Comparison of ENCODE assay signal across 8 mouse cellular contexts in the genomic region with DNA sequence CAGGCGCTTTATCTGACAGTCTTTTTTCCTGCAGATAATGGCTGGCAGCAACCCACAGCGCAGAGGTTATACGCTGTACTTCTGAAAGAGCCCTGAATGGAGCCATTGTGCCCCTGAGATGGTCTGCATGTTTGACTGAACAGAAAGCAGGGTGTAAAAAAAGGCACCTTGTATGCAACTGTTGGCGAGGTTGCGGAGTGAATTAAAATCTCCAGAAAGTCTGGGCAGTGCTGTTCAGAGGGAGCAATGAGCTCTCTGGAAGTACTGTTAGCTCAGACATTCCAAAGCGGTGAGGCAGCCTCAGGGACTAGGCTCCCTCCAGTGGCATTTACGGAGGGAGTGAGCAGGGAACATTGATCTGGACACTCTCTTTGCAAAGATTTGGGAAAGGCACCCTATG. TPM values are rescaled to one million over a fixed set of nuclear protein-coding genes. Genes with fewer than 3 reads are reported as not detected.
A peak's percentile ranks its signal among the peaks of the same experiment; 100 is the strongest.
DNase-seq lines count a peak whose midpoint lies in the region; ATAC-seq and TF ChIP-seq lines count a peak whose summit lies in the region.

No protein-coding gene starts in this region.

- H3K4me2 ChIP-seq in hindbrain, embryonic 15.5 days = peak overlapping the region; percentile 11
- peak overlapping the region; percentile 38 for H3K4me2 ChIP-seq in midbrain, embryonic 12.5 days (replicated peaks)

- no peaks in the 10 kb centered on the region for H3K36me3 ChIP-seq in hindbrain, embryonic 15.5 days
- H3K36me3 ChIP-seq in midbrain, embryonic 12.5 days = no peaks in the 10 kb centered on the region

- H3K27ac ChIP-seq in gastrocnemius, adult 2 months = peak overlapping the region; percentile 59
- H3K27ac ChIP-seq in hindbrain, embryonic 15.5 days (replicated peaks) = 0 out of 2 replicates have a peak overlapping the region, but pooled peaks have one; percentile 28
- peak overlapping the region; percentile 54; the same call in 1 of the 2 replicates for H3K27ac ChIP-seq in midbrain, embryonic 12.5 days (replicated peaks)

- H3K9me3 ChIP-seq in hindbrain, embryonic 15.5 days = no peaks in the 10 kb centered on the region
- H3K9me3 ChIP-seq in midbrain, embryonic 12.5 days = no peaks in the 10 kb centered on the region

- H3K4me3 ChIP-seq in gastrocnemius, adult 2 months = peak overlapping the region; percentile 49
- H3K4me3 ChIP-seq in hindbrain, embryonic 15.5 days = no peak overlapping the region
- H3K4me3 ChIP-seq in midbrain, embryonic 12.5 days = no peak overlapping the region

- 9% methylated on average over 7 of the region's 7 CpGs for WGBS in hindbrain, embryonic 15.5 days
- 13% methylated on average over 7 of the region's 7 CpGs for WGBS in midbrain, embryonic 12.5 days

- DNase-seq in 3T3-L1 (ENCODE audit: low read depth, low spot score) = peak; percentile 63
- DNase-seq in adrenal gland, postnatal 10 days = peak; percentile 28
- peak; percentile 67 for DNase-seq in gastrocnemius, adult 2 months
- no peak for DNase-seq in thymus, postnatal 4 days
- no peak for DNase-seq in frontal cortex, postnatal 25 days (ENCODE audit: low spot score in 2 of 2)

- peak; percentile 75 for ATAC-seq in hindbrain, embryonic 15.5 days (ENCODE audit: low FRiP score, low read depth)
- ATAC-seq in midbrain, embryonic 12.5 days (ENCODE audit: low FRiP score, low read depth) = peak; percentile 61
- no peak for ATAC-seq in megakaryocyte-erythroid progenitor cell, adult 5-6 weeks (replicated peaks; ENCODE audit: low FRiP score, low TSS enrichment, poor library complexity, severe bottlenecking)

- intact Hi-C loops in gastrocnemius, adult 2 months (cut with DNase I) = loop anchor here (5.0 kb wide), 1 partner anchor 228 kb away; no protein-coding TSS in a partner anchor

- peaks cover 41% of the 10 kb centered on the region for H3K4me1 ChIP-seq in hindbrain, embryonic 15.5 days (replicated peaks)
- peaks cover 45% of the 10 kb centered on the region for H3K4me1 ChIP-seq in midbrain, embryonic 12.5 days

- TF ChIP-seq CTCF in gastrocnemius, adult 2 months (IDR thresholded peaks at IDR 0.05) = peak; percentile 41

- H3K9ac ChIP-seq in hindbrain, embryonic 15.5 days = no peak overlapping the region
- no peak overlapping the region for H3K9ac ChIP-seq in midbrain, embryonic 12.5 days (replicated peaks)

- peaks cover 19% of the 10 kb centered on the region for H3K27me3 ChIP-seq in hindbrain, embryonic 15.5 days
- peaks cover 52% of the 10 kb centered on the region for H3K27me3 ChIP-seq in midbrain, embryonic 12.5 days

RNA-seq across cellular contexts. Expression of a gene that starts 2.0 kb away (rescaled TPM):
- 10 to 100 TPM in 1 of 2 experiments, 1 to 10 TPM in 1; 8.8 to 11.0 TPM for total RNA-seq in adrenal gland, postnatal 10 days (2021)
- total RNA-seq in gastrocnemius, adult 2 months (2021) = 1 to 10 TPM; 5.1 to 8.5 TPM
- 4.2 and 5.0 TPM in 2 replicates for polyA plus RNA-seq in hindbrain, embryonic 15.5 days (2015; fragmentation: Nextera tagmentation; extraction: Ambion mirVana)
- polyA plus RNA-seq in midbrain, embryonic 12.5 days (2016; fragmentation: Nextera tagmentation; extraction: Ambion mirVana) = 5.0 and 6.4 TPM in 2 replicates
- not detected in 2 replicates for total RNA-seq in megakaryocyte-erythroid progenitor cell, adult 5-6 weeks (2014; fragmentation: Nextera tagmentation)
- not detected in 2 replicates for total RNA-seq in megakaryocyte-erythroid progenitor cell, adult 5-6 weeks (2017)

Comparison
In these comparisons a context has a peak if more than half of its experiments do, and no peak if none do; other contexts are left out.
1. DNase-seq: peak in 3T3-L1 (single experiment), adrenal gland, postnatal 10 days (single experiment) and gastrocnemius, adult 2 months (single experiment); none in thymus, postnatal 4 days (single experiment) and frontal cortex, postnatal 25 days (0 of 2).
2. RNA of a gene that starts 2.0 kb away (total RNA-seq): 8.8 to 11.0 TPM in adrenal gland, postnatal 10 days and 5.1 to 8.5 TPM in gastrocnemius, adult 2 months; not detected in megakaryocyte-erythroid progenitor cell, adult 5-6 weeks; every median in the first group is over 4 times any median in the second.
3. Peak in every context shown above with its lines, with median percentiles within 50 percentile points of each other: H3K27ac ChIP-seq.